Mouse (Mus musculus) testis, adult 2 months (tissue): ENCODE data around the gene Card6.

Source experiments
- CTCF ChIP-seq: fragments of 200-500 bp; IDR thresholded peaks from 2 replicates; pipeline ENCODE4 v1.5.1; 2012; ENCODE audit warnings: low read depth, mild to moderate bottlenecking, inconsistent platforms, low read length, moderate library complexity; ENCODE audit not compliant: control insufficient read depth, insufficient read depth, insufficient replicate concordance
- POLR2A ChIP-seq: fragments of 200-500 bp; IDR thresholded peaks from 2 replicates; pipeline ENCODE4 v1.6.1; 2012; ENCODE audit warnings: low read depth, mild to moderate bottlenecking, inconsistent platforms, low read length, moderate library complexity; ENCODE audit not compliant: control insufficient read depth

- TF ChIP-seq POLR2A (no peak), CTCF (no peak)
Observed at GRCm38 (mm10) chr15:5112651-5113050, 4.3 kb upstream of the Card6 start.
